Mouse (Mus musculus) hindbrain, embryonic 15.5 days (tissue): ENCODE results near the gene Scnn1b. TPM values are rescaled to one million over a fixed set of nuclear protein-coding genes. Genes with fewer than 3 reads are reported as not detected.

Experiments used
- ATAC-seq: fragments of 200-750 bp; cut with Nextera tagmentation; 2 replicates; pipeline ENCODE4 v1.8.0; 2017; ENCODE audit warnings: low read depth, moderate number of reproducible peaks, moderate TSS enrichment; ENCODE audit not compliant: low FRiP score
- H3K27ac ChIP-seq: fragments of 300-500 bp; sonication (generic); replicated peaks from 2 replicates; pipeline ENCODE4 v1.5.1; 2015; ENCODE audit warnings: mild to moderate bottlenecking, inconsistent platforms
- H3K27me3 ChIP-seq: fragments of 300-500 bp; sonication (generic); 2 replicates; pipeline ENCODE4 v1.6.1; 2015; ENCODE audit warnings: control low read depth, inconsistent platforms
- H3K36me3 ChIP-seq: fragments of 300-500 bp; sonication (generic); 2 replicates; pipeline ENCODE4 v1.6.1; 2015; ENCODE audit warnings: control low read depth, inconsistent platforms
- H3K4me1 ChIP-seq: fragments of 300-500 bp; sonication (generic); replicated peaks from 2 replicates; pipeline ENCODE4 v1.6.1; 2015; ENCODE audit warnings: control low read depth, inconsistent platforms
- H3K4me2 ChIP-seq: fragments of 300-500 bp; sonication (generic); 2 replicates; pipeline ENCODE4 v1.6.1; 2015; ENCODE audit warnings: moderate library complexity, mild to moderate bottlenecking, inconsistent platforms
- H3K4me3 ChIP-seq: fragments of 300-500 bp; sonication (generic); 2 replicates; pipeline ENCODE4 v1.5.1; 2015; ENCODE audit warnings: mild to moderate bottlenecking, inconsistent platforms
- H3K9ac ChIP-seq: fragments of 300-500 bp; sonication (generic); 2 replicates; pipeline ENCODE4 v1.6.1; 2015; ENCODE audit warnings: inconsistent platforms
- H3K9me3 ChIP-seq: fragments of 300-500 bp; sonication (generic); 2 replicates; pipeline ENCODE4 v1.6.1; 2016; ENCODE audit warnings: control low read depth, inconsistent platforms
- WGBS: fragments of 180-500 bp; shearing (Covaris S2); methylation state at CpG from one replicate; pipeline ENCODE4 v1.1.7; 2015; 5-methylcytosine and 5-hydroxymethylcytosine counted together
- polyA plus RNA-seq: library from polyadenylated mRNA; unstranded; fragments of >200 nt; fragmentation: Nextera tagmentation; extraction: Ambion mirVana; gene quantifications from 2 replicates; pipeline ENCODE4 v1.2.1, GENCODE M21; 2015

Gene Scnn1b
- polyA plus RNA-seq, 1 experiment from 2014 or later: 0.12 TPM

GRCm38 (mm10) chr7:121942371-121942770, 77.5 kb downstream of the Scnn1b start:
- Histone ChIP-seq H3K4me3 (no peak overlapping the region), H3K27me3 (no peaks in the 10 kb centered on the region), H3K36me3 (peaks cover 11% of the 10 kb centered on the region; the same call in 1 of the 2 replicates), H3K9me3 (no peaks in the 10 kb centered on the region), H3K4me1 (peaks cover 19% of the 10 kb centered on the region), H3K9ac (no peak overlapping the region), H3K4me2 (no peak overlapping the region), H3K27ac (no peak overlapping the region)
- WGBS: 92% methylated on average over 2 of the region's 2 CpGs
- ATAC-seq: no peak

- Histone ChIP-seq H3K27me3 (no peaks in the 10 kb centered on the region), H3K27ac (no peak overlapping the region), H3K4me2 (no peak overlapping the region), H3K4me3 (no peak overlapping the region), H3K4me1 (no peaks in the 10 kb centered on the region), H3K9ac (no peak overlapping the region), H3K36me3 (peaks cover 21% of the 10 kb centered on the region), H3K9me3 (no peaks in the 10 kb centered on the region)
- WGBS: 79% methylated on average over 5 of the region's 5 CpGs
- no peak for ATAC-seq
Observed at GRCm38 (mm10) chr7:121946196-121946595, 81.4 kb downstream of the Scnn1b start.

- Histone ChIP-seq H3K4me1 (no peaks in the 10 kb centered on the region), H3K36me3 (peaks cover 14% of the 10 kb centered on the region), H3K9me3 (no peaks in the 10 kb centered on the region), H3K27me3 (no peaks in the 10 kb centered on the region), H3K4me2 (no peak overlapping the region), H3K9ac (no peak overlapping the region), H3K27ac (no peak overlapping the region), H3K4me3 (no peak overlapping the region)
- WGBS: 59% methylated on average over 4 of the region's 4 CpGs
- ATAC-seq: no peak
Observed at GRCm38 (mm10) chr7:121947513-121947912, 82.7 kb downstream of the Scnn1b start.

GRCm38 (mm10) chr7:121954891-121955669, 90.2 kb downstream of the Scnn1b start:
- no peak for ATAC-seq
- H3K9ac ChIP-seq: no peak overlapping the region
- no peaks in the 10 kb centered on the region for H3K9me3 ChIP-seq
- peaks cover 12% of the 10 kb centered on the region; the same call in 1 of the 2 replicates for H3K36me3 ChIP-seq
- H3K27me3 ChIP-seq: no peaks in the 10 kb centered on the region
- H3K4me1 ChIP-seq: no peaks in the 10 kb centered on the region
- WGBS: 91% methylated on average over 11 of the region's 11 CpGs
- no peak overlapping the region for H3K4me3 ChIP-seq
- no peak overlapping the region for H3K4me2 ChIP-seq
- H3K27ac ChIP-seq: no peak overlapping the region

- no peaks in the 10 kb centered on the region for H3K9me3 ChIP-seq
- ATAC-seq: no peak
- no peak overlapping the region for H3K9ac ChIP-seq
- no peak overlapping the region for H3K27ac ChIP-seq
- H3K4me3 ChIP-seq: no peak overlapping the region
- H3K4me1 ChIP-seq: no peaks in the 10 kb centered on the region
- peaks cover 10% of the 10 kb centered on the region; the same call in 1 of the 2 replicates for H3K36me3 ChIP-seq
- WGBS: 89% methylated on average over 12 of the region's 12 CpGs
- no peak overlapping the region for H3K4me2 ChIP-seq
- H3K27me3 ChIP-seq: no peaks in the 10 kb centered on the region
Observed at GRCm38 (mm10) chr7:121955802-121956201, 91.0 kb downstream of the Scnn1b start.

GRCm38 (mm10) chr7:121961913-121962570, 97.2 kb downstream of the Scnn1b start:
- H3K27me3 ChIP-seq: no peaks in the 10 kb centered on the region
- H3K4me3 ChIP-seq: no peak overlapping the region
- WGBS: 89% methylated on average over 7 of the region's 7 CpGs
- no peak overlapping the region for H3K4me2 ChIP-seq
- no peaks in the 10 kb centered on the region for H3K9me3 ChIP-seq
- no peak overlapping the region for H3K9ac ChIP-seq
- ATAC-seq: no peak
- no peaks in the 10 kb centered on the region for H3K4me1 ChIP-seq
- no peak overlapping the region for H3K27ac ChIP-seq
- 0 out of 2 replicates have a peak, but pooled peaks cover 7% of the 10 kb centered on the region for H3K36me3 ChIP-seq

- Histone ChIP-seq H3K27ac (no peak overlapping the region), H3K4me3 (no peak overlapping the region), H3K9ac (no peak overlapping the region), H3K4me2 (no peak overlapping the region), H3K36me3 (0 out of 2 replicates have a peak, but pooled peaks cover 7% of the 10 kb centered on the region), H3K27me3 (no peaks in the 10 kb centered on the region), H3K4me1 (no peaks in the 10 kb centered on the region), H3K9me3 (no peaks in the 10 kb centered on the region)
- 84% methylated on average over 3 of the region's 3 CpGs for WGBS
- no peak for ATAC-seq
Observed at GRCm38 (mm10) chr7:121962571-121962959, 97.7 kb downstream of the Scnn1b start.

GRCm38 (mm10) chr7:121963883-121964398, 99.1 kb downstream of the Scnn1b start:
- H3K27ac ChIP-seq: no peak overlapping the region
- no peak overlapping the region for H3K4me3 ChIP-seq
- no peaks in the 10 kb centered on the region for H3K27me3 ChIP-seq
- H3K36me3 ChIP-seq: 0 out of 2 replicates have a peak, but pooled peaks cover 7% of the 10 kb centered on the region
- no peak overlapping the region for H3K4me2 ChIP-seq
- H3K9me3 ChIP-seq: no peaks in the 10 kb centered on the region
- no peak overlapping the region for H3K9ac ChIP-seq
- H3K4me1 ChIP-seq: no peaks in the 10 kb centered on the region
- 69% methylated on average over 6 of the region's 6 CpGs for WGBS
- no peak for ATAC-seq

GRCm38 (mm10) chr7:121966169-121966568, 101.3 kb downstream of the Scnn1b start:
- Histone ChIP-seq H3K36me3 (peaks cover 16% of the 10 kb centered on the region; the same call in 1 of the 2 replicates), H3K4me2 (no peak overlapping the region), H3K4me1 (no peaks in the 10 kb centered on the region), H3K27ac (no peak overlapping the region), H3K9me3 (no peaks in the 10 kb centered on the region), H3K9ac (no peak overlapping the region), H3K27me3 (no peaks in the 10 kb centered on the region), H3K4me3 (no peak overlapping the region)
- WGBS: 97% methylated on average over 7 of the region's 7 CpGs
- no peak for ATAC-seq

Other genes with a start within 250 kb of the Scnn1b start
- 3.5 TPM in 2 replicates for gene Usp31, start 157.8 kb upstream of the Scnn1b start, polyA plus RNA-seq
- gene Scnn1g, start 130.6 kb upstream of the Scnn1b start, polyA plus RNA-seq: 0.05 and 0.09 TPM in 2 replicates
- gene Cog7, start 116.7 kb downstream of the Scnn1b start, polyA plus RNA-seq: 26.8 and 29.8 TPM in 2 replicates
- 51.8 and 51.9 TPM in 2 replicates for gene Gga2, start 156.2 kb downstream of the Scnn1b start, polyA plus RNA-seq
- gene Ubfd1, start 202.1 kb downstream of the Scnn1b start, polyA plus RNA-seq: 81.6 and 82.7 TPM in 2 replicates
- gene Ears2, start 202.2 kb downstream of the Scnn1b start, polyA plus RNA-seq: 9.8 and 10.7 TPM in 2 replicates
- 668 and 708 TPM in 2 replicates for gene Ndufab1, start 236.8 kb downstream of the Scnn1b start, polyA plus RNA-seq